Comparison of ENCODE assay signal across 8 mouse cellular contexts in genomic region chr9:15044391-15045083, GRCm38 (mm10). TPM values are rescaled to one million over a fixed set of nuclear protein-coding genes. Genes with fewer than 3 reads are reported as not detected.
DNase-seq lines count a peak whose midpoint lies in the region; ATAC-seq and TF ChIP-seq lines count a peak whose summit lies in the region.

No protein-coding gene starts in this region.

- H3K4me1 ChIP-seq in cerebellum, adult 2 months (ENCODE audit: control insufficient read depth, insufficient read depth, low read length), result peaks cover 5% of the 10 kb centered on the region
- H3K4me1 ChIP-seq in lung, embryonic 16.5 days (replicated peaks; ENCODE audit: control insufficient read depth, insufficient read depth, low read length), result peaks cover 13% of the 10 kb centered on the region
- peaks cover 54% of the 10 kb centered on the region for H3K4me1 ChIP-seq in hindbrain, embryonic 13.5 days (replicated peaks)
- H3K4me1 ChIP-seq in midbrain, embryonic 10.5 days, result peaks cover 31% of the 10 kb centered on the region

- no peak overlapping the region for H3K27ac ChIP-seq in cerebellum, adult 2 months (ENCODE audit: insufficient read depth, low read length)
- H3K27ac ChIP-seq in lung, embryonic 16.5 days (ENCODE audit: low read length), result peak overlapping the region; percentile 88
- peak overlapping the region; percentile 96 for H3K27ac ChIP-seq in hindbrain, embryonic 13.5 days
- peak overlapping the region; percentile 93 for H3K27ac ChIP-seq in midbrain, embryonic 10.5 days (replicated peaks)

- H3K27me3 ChIP-seq in cerebellum, adult 2 months (ENCODE audit: control insufficient read depth, insufficient read depth, low read length), result no peaks in the 10 kb centered on the region
- H3K27me3 ChIP-seq in lung, embryonic 16.5 days (ENCODE audit: control insufficient read depth, insufficient read depth, low read depth, low read length), result no peaks in the 10 kb centered on the region
- H3K27me3 ChIP-seq in hindbrain, embryonic 13.5 days, result no peaks in the 10 kb centered on the region
- no peaks in the 10 kb centered on the region for H3K27me3 ChIP-seq in midbrain, embryonic 10.5 days (ENCODE audit: low read depth, poor library complexity, severe bottlenecking)

- H3K36me3 ChIP-seq in lung, embryonic 16.5 days (ENCODE audit: control insufficient read depth, insufficient read depth, low read length), result no peaks in the 10 kb centered on the region
- H3K36me3 ChIP-seq in hindbrain, embryonic 13.5 days, result peaks cover 8% of the 10 kb centered on the region; the same call in 1 of the 2 replicates
- H3K36me3 ChIP-seq in midbrain, embryonic 10.5 days, result peaks cover 24% of the 10 kb centered on the region

- peak overlapping the region; percentile 95 for H3K4me2 ChIP-seq in lung, embryonic 16.5 days (ENCODE audit: low read depth, low read length)
- H3K4me2 ChIP-seq in hindbrain, embryonic 13.5 days, result peak overlapping the region; percentile 76

- no peak for DNase-seq in cerebellum, adult 2 months
- no peak for DNase-seq in cerebellum, adult 9-11 months
- DNase-seq in lung, postnatal 36 days, result no peak
- peak; percentile 61 for DNase-seq in midbrain, embryonic 10.5 days (ENCODE audit: low spot score)
- peak; percentile 17 for DNase-seq in yolk sac, embryonic 10.5 days (ENCODE audit: low spot score)

- no peak for TF ChIP-seq POLR2A in cerebellum, adult 2 months (IDR thresholded peaks at IDR 0.05; ENCODE audit: borderline replicate concordance, insufficient read depth, low read length)

- TF ChIP-seq CTCF in cerebellum, adult 2 months (IDR thresholded peaks at IDR 0.05; ENCODE audit: borderline replicate concordance, insufficient read depth, low read depth, low read length), result no peak

- H3K9me3 ChIP-seq in lung, embryonic 16.5 days (ENCODE audit: control insufficient read depth, low read length), result no peaks in the 10 kb centered on the region
- H3K9me3 ChIP-seq in hindbrain, embryonic 13.5 days, result no peaks in the 10 kb centered on the region
- no peaks in the 10 kb centered on the region for H3K9me3 ChIP-seq in midbrain, embryonic 10.5 days (replicated peaks)

- WGBS in cerebellum, adult 2 months, result 1% methylated on average over 28 of the region's 28 CpGs
- WGBS in lung, embryonic 16.5 days, result 2% methylated on average over 24 of the region's 28 CpGs
- 1% methylated on average over 28 of the region's 28 CpGs for WGBS in hindbrain, embryonic 13.5 days
- 2% methylated on average over 28 of the region's 28 CpGs for WGBS in midbrain, embryonic 10.5 days

- ATAC-seq in lung, embryonic 16.5 days (ENCODE audit: low read depth), result peak; percentile 29
- ATAC-seq in hindbrain, embryonic 13.5 days (ENCODE audit: low FRiP score), result peak; percentile 56
- ATAC-seq in erythroid progenitor cell, adult 5-6 weeks (replicated peaks; ENCODE audit: low FRiP score, poor library complexity, severe bottlenecking), result no peak

- H3K9ac ChIP-seq in lung, embryonic 16.5 days (ENCODE audit: low read length), result peak overlapping the region; percentile 90
- peak overlapping the region; percentile 93 for H3K9ac ChIP-seq in hindbrain, embryonic 13.5 days

- H3K4me3 ChIP-seq in cerebellum, adult 2 months (replicated peaks; ENCODE audit: insufficient read depth, low read depth, low read length), result peak overlapping the region; percentile 75
- H3K4me3 ChIP-seq in lung, embryonic 16.5 days (ENCODE audit: low read length), result peak overlapping the region; percentile 86
- H3K4me3 ChIP-seq in hindbrain, embryonic 13.5 days, result peak overlapping the region; percentile 75
- H3K4me3 ChIP-seq in midbrain, embryonic 10.5 days, result peak overlapping the region; percentile 76

RNA-seq across cellular contexts. Expression of gene Panx1, which starts 0.7 kb away (rescaled TPM):
- 14.1 and 18.5 TPM in 2 replicates for polyA plus RNA-seq in cerebellum, adult 2 months (2012; rRNA removed)
- 23.0 and 27.3 TPM in 2 replicates for polyA plus RNA-seq in lung, embryonic 16.5 days (2015; fragmentation: Nextera tagmentation; extraction: Ambion mirVana)
- polyA plus RNA-seq in hindbrain, embryonic 13.5 days (2015; fragmentation: Nextera tagmentation; extraction: Ambion mirVana), result 148 and 152 TPM in 2 replicates
- 77.7 and 85.5 TPM in 2 replicates for polyA plus RNA-seq in midbrain, embryonic 10.5 days (2016; fragmentation: Nextera tagmentation; extraction: Ambion mirVana)
- total RNA-seq in erythroid progenitor cell, adult 5-6 weeks (2015; ENCODE audit: low replicate concordance), result 6.3 TPM in 1 of 2 replicates, not detected in the other
- total RNA-seq in erythroid progenitor cell, adult 5-6 weeks (2017; ENCODE audit: low replicate concordance), result 1.4 and 2.0 TPM in 2 replicates

Comparison
In these comparisons a context has a peak if more than half of its experiments do, and no peak if none do; other contexts are left out.
1. DNase-seq: peak in midbrain, embryonic 10.5 days (single experiment) and yolk sac, embryonic 10.5 days (single experiment); none in cerebellum, adult 2 months (0 of 2), cerebellum, adult 9-11 months (single experiment) and lung, postnatal 36 days (single experiment).
2. Peak in every context shown above with its lines, with median percentiles within 50 percentile points of each other: H3K4me3 ChIP-seq.